Mouse (Mus musculus): Measurements from ENCODE around the gene Adora1.

GRCm38 (mm10) chr1:134166547-134166946 is 68.7 kb downstream of the Adora1 start:
- no peak for TF ChIP-seq CTCF (IDR thresholded peaks at IDR 0.05; ENCODE audit: low read depth, low read length)
- no peak for TF ChIP-seq POLR2A (IDR thresholded peaks at IDR 0.05; ENCODE audit: borderline replicate concordance, low read depth, low read length)

All from bone marrow macrophage, adult 2 months (primary cell).